Mouse (Mus musculus): ENCODE measurements at regions not wholly inside any gene's neighbourhood (a gene's known extent, or its start where the extent isn't known, plus 50 kb on each side); places are given as distances from the start of the nearest gene placed in this dataset.

GRCm38 (mm10) chr19:15830385-15830784, 116.8 kb downstream of the Psat1 start:
- TF ChIP-seq CTCF (IDR thresholded peaks at IDR 0.05): no peak
- no peak for TF ChIP-seq POLR2A (IDR thresholded peaks at IDR 0.05; ENCODE audit: insufficient read depth, low read depth, low read length)
- TF ChIP-seq EP300 (IDR thresholded peaks at IDR 0.05; ENCODE audit: insufficient read depth, low read depth, low read length): no peak
